Mouse (Mus musculus) testis, postnatal 10 days (tissue): Measurements from ENCODE around the gene Wdr45.
"Not testable (repeated sequence)": the region's sequence is repeated elsewhere in the genome, so short reads cannot be mapped to it uniquely, and the experiment has no call there.

Experiments
- DNase-seq: peaks from one replicate; pipeline ENCODE4 v3.0.0; 2021; ENCODE audit warnings: low spot score

The Wdr45 gene

GRCm38 (mm10) chrX:7714135-7714899 lies at the start of gene Wdr45:
Wdr45 (plus strand) TSS chrX:7714333.
- peak; percentile 91 for DNase-seq

GRCm38 (mm10) chrX:7664791-7665190 lies 49.3 kb upstream of the Wdr45 start:
- DNase-seq: no peak

GRCm38 (mm10) chrX:7665739-7666502 lies 48.2 kb upstream of the Wdr45 start:
- no peak for DNase-seq

- peak; percentile 78 for DNase-seq
Observed at GRCm38 (mm10) chrX:7670390-7670881, 43.7 kb upstream of the Wdr45 start.

- DNase-seq: no peak
Observed at GRCm38 (mm10) chrX:7670921-7671623, 43.1 kb upstream of the Wdr45 start, which contains the start of gene Plp2. Plp2 (minus strand) TSS chrX:7671390.

- no peak for DNase-seq
Observed at GRCm38 (mm10) chrX:7672739-7673138, 41.4 kb upstream of the Wdr45 start.

GRCm38 (mm10) chrX:7673578-7674281 lies 40.4 kb upstream of the Wdr45 start:
- no peak for DNase-seq

- no peak for DNase-seq
Observed at GRCm38 (mm10) chrX:7674284-7675000, 39.7 kb upstream of the Wdr45 start.

GRCm38 (mm10) chrX:7675001-7675380 lies 39.1 kb upstream of the Wdr45 start:
- DNase-seq: no peak

- DNase-seq: no peak
Observed at GRCm38 (mm10) chrX:7678986-7679385, 35.1 kb upstream of the Wdr45 start.

- DNase-seq: peak; percentile 90
Observed at GRCm38 (mm10) chrX:7679405-7680056, 34.6 kb upstream of the Wdr45 start.

- no peak for DNase-seq
Observed at GRCm38 (mm10) chrX:7680057-7680412, 34.1 kb upstream of the Wdr45 start.

GRCm38 (mm10) chrX:7680864-7681263 lies 33.3 kb upstream of the Wdr45 start, which contains the start of gene Magix:
Magix (minus strand) TSS chrX:7681251.
- DNase-seq: no peak

- DNase-seq: no peak
Observed at GRCm38 (mm10) chrX:7688321-7688720, 25.8 kb upstream of the Wdr45 start.

GRCm38 (mm10) chrX:7690486-7690885 lies 23.6 kb upstream of the Wdr45 start:
- DNase-seq: no peak

GRCm38 (mm10) chrX:7692862-7693261 lies 21.3 kb upstream of the Wdr45 start:
- DNase-seq: no peak

- no peak for DNase-seq
Observed at GRCm38 (mm10) chrX:7696520-7696919, 17.6 kb upstream of the Wdr45 start.

GRCm38 (mm10) chrX:7696954-7697381 lies 17.2 kb upstream of the Wdr45 start, which contains the start of gene Gpkow:
Gpkow (plus strand) TSS chrX:7697131.
- DNase-seq: peak; percentile 75

GRCm38 (mm10) chrX:7713764-7714134 lies 384 bp upstream of the Wdr45 start:
- DNase-seq: not testable (repeated sequence)

GRCm38 (mm10) chrX:7716058-7716457 lies 1.9 kb downstream of the Wdr45 start:
- not testable (repeated sequence) for DNase-seq
